Mouse (Mus musculus) thymus, adult 2 months (tissue): ENCODE measurements around the gene Pin1rt1.

ENCODE experiments used
- CTCF ChIP-seq: fragments of 200-500 bp; IDR thresholded peaks from 2 replicates; pipeline ENCODE4 v1.5.1; 2012; ENCODE audit warnings: mild to moderate bottlenecking, control low read depth, low read length, moderate library complexity, borderline replicate concordance; ENCODE audit not compliant: control insufficient read depth, poor library complexity, insufficient read depth; ENCODE audit errors: extremely low read depth
- POLR2A ChIP-seq: fragments of 200-500 bp; IDR thresholded peaks from 2 replicates; pipeline ENCODE4 v1.6.1; 2012; ENCODE audit warnings: mild to moderate bottlenecking, low read length, control low read depth, moderate library complexity; ENCODE audit not compliant: control insufficient read depth, poor library complexity, insufficient read depth; ENCODE audit errors: extremely low read depth

GRCm38 (mm10) chr2:104717231-104717735, 1.1 kb upstream of the Pin1rt1 start:
- TF ChIP-seq CTCF = no peak
- TF ChIP-seq POLR2A = no peak
